Mouse (Mus musculus) MEL-GATA-1-ER (cell line): ENCODE measurements around the gene Gm49630.
"Not testable (repeated sequence)": the region's sequence is repeated elsewhere in the genome, so short reads cannot be mapped to it uniquely, and the experiment has no call there.

ENCODE experiments used
- DNase-seq: peaks from one replicate; pipeline ENCODE4 v3.0.0-alpha.2; 2012; ENCODE audit warnings: low read depth; ENCODE audit errors: extremely low read depth

The Gm49630 gene

GRCm38 (mm10) chr17:7371879-7372278 lies at the start of gene Gm49630:
Gm49630 (minus strand) TSS chr17:7371979.
- not testable (repeated sequence) for DNase-seq

GRCm38 (mm10) chr17:7420191-7420973 lies 48.6 kb upstream of the Gm49630 start:
- not testable (repeated sequence) for DNase-seq

- not testable (repeated sequence) for DNase-seq
These were observed 43.0 kb upstream of the Gm49630 start for GRCm38 (mm10) chr17:7414601-7415310.

GRCm38 (mm10) chr17:7413336-7413735 lies 41.6 kb upstream of the Gm49630 start:
- not testable (repeated sequence) for DNase-seq

GRCm38 (mm10) chr17:7399770-7400169 lies 28.0 kb upstream of the Gm49630 start:
- not testable (repeated sequence) for DNase-seq

- DNase-seq, result not testable (repeated sequence)
These were observed 26.5 kb upstream of the Gm49630 start for GRCm38 (mm10) chr17:7398198-7398847.

GRCm38 (mm10) chr17:7397079-7397478 lies 25.3 kb upstream of the Gm49630 start:
- DNase-seq, result not testable (repeated sequence)

- DNase-seq, result not testable (repeated sequence)
These were observed 24.5 kb upstream of the Gm49630 start for GRCm38 (mm10) chr17:7396288-7396687.

- DNase-seq, result not testable (repeated sequence)
These were observed 23.9 kb upstream of the Gm49630 start for GRCm38 (mm10) chr17:7395671-7396070.

- not testable (repeated sequence) for DNase-seq
These were observed 23.3 kb upstream of the Gm49630 start for GRCm38 (mm10) chr17:7395116-7395515.

- not testable (repeated sequence) for DNase-seq
These were observed 18.1 kb upstream of the Gm49630 start for GRCm38 (mm10) chr17:7389898-7390297.

- not testable (repeated sequence) for DNase-seq
These were observed 17.2 kb upstream of the Gm49630 start for GRCm38 (mm10) chr17:7388958-7389356.

- not testable (repeated sequence) for DNase-seq
These were observed 16.7 kb upstream of the Gm49630 start for GRCm38 (mm10) chr17:7388341-7388957.

GRCm38 (mm10) chr17:7386016-7386415 lies 14.2 kb upstream of the Gm49630 start:
- not testable (repeated sequence) for DNase-seq

GRCm38 (mm10) chr17:7385364-7385763 lies 13.6 kb upstream of the Gm49630 start, which contains the start of gene Unc93a2:
Unc93a2 (minus strand) TSS chr17:7385464.
- not testable (repeated sequence) for DNase-seq

- not testable (repeated sequence) for DNase-seq
These were observed 11.7 kb upstream of the Gm49630 start for GRCm38 (mm10) chr17:7383167-7384143.

GRCm38 (mm10) chr17:7382711-7383110 lies 10.9 kb upstream of the Gm49630 start:
- DNase-seq, result not testable (repeated sequence)

GRCm38 (mm10) chr17:7377907-7378306 lies 6.1 kb upstream of the Gm49630 start:
- not testable (repeated sequence) for DNase-seq

GRCm38 (mm10) chr17:7376951-7377700 lies 5.3 kb upstream of the Gm49630 start:
- DNase-seq, result not testable (repeated sequence)
